Mouse (Mus musculus): Measurements from ENCODE around the gene Plekhb1. TPM values are rescaled to one million over a fixed set of nuclear protein-coding genes. Genes with fewer than 3 reads are reported as not detected.

The Plekhb1 gene
- polyA plus RNA-seq, 1 experiment from 2014 or later = 4.2 TPM

DNA sequence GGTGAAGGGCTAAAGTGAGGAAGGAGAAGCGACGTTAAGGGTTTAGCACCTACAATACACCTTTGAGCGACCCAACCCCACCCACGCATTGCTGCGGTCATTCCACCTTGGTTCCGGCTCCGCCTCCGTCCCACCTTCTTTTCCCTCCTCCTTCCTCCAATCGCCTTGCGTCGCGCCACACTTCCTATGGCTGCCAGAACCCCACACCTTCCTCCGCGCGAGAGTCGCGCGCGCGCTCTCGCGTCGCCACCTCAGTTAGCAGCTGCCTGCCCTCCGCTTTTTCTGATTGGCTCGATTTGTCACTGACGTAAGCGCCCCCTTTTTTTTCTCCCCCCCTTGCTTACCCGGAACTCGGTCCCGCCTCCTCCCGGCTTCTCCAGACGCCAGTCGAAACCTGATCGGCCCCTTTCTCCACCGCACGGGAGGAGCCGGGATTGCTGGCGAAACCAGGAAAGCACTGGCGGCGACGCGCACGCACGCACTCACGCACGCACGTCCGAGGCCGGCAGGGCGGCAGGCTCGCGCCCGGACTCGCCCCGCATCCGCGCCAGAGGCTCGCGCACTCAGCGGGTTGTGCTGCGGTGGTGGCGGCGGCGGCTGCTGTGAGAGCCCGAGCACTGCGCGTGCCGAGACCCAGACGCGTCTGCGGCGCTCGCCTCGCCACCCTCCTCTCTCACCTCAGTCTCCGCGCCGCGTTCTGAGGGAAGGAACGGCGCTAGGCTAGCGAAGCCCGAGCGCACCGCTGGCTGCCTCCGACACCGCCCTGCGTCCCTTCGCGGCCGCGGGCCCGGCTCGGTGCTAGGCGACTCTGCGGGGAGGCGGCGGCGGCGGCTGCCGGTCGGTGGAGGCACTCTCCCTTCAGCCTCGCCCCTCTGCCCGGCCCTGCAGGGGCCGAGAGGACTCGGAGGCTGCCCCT is 54.7 kb downstream of the Plekhb1 start, which contains the start of gene Rab6a:
Gene Rab6a, plus strand, starts transcription at position 197 of the 916 bp plus-strand sequence.
- Histone ChIP-seq H3K4me3 (peak within 1 kb of the TSS; percentile 65), H3K9me3 (replicated peaks) (no peaks in the 10 kb centered on the region), H3K36me3 (no peaks in the 10 kb centered on the region), H3K27me3 (ENCODE audit: low read depth, poor library complexity, severe bottlenecking) (peaks cover 10% of the 10 kb centered on the region; the same call in 1 of the 2 replicates), H3K4me1 (peaks cover 25% of the 10 kb centered on the region), H3K27ac (replicated peaks) (peak within 1 kb of the TSS; percentile 91)
- WGBS = under 1% methylated on average over 105 of the region's 105 CpGs
- DNase-seq (ENCODE audit: low spot score) = peak; percentile 99

DNA sequence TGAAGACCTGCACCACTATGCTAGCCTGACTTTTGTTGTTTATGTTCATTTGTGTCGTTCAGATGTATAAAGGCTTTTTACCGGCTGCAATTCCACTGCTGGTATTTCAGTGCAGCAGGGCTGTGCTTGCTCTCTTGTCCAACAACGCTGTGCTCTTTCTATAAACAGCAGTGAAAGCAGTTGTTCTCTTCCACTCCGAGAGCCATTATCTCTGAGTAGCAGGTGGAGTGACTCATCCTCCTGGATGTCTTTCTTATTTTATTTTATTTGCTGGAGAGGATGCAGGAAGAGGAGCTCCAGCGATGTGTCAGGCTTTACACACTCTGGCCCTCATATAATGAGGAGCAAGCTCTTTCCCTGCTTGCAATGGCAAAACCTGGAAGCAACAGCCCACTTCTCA is 62.0 kb downstream of the Plekhb1 start:
- H3K36me3 ChIP-seq = no peaks in the 10 kb centered on the region
- 84% methylated on average over 5 of the region's 5 CpGs for WGBS
- no peak overlapping the region for H3K27ac ChIP-seq (replicated peaks)
- DNase-seq (ENCODE audit: low spot score) = no peak
- H3K4me3 ChIP-seq = no peak overlapping the region
- no peaks in the 10 kb centered on the region for H3K4me1 ChIP-seq
- no peaks in the 10 kb centered on the region; the same call in 1 of the 2 replicates for H3K9me3 ChIP-seq (replicated peaks)
- H3K27me3 ChIP-seq (ENCODE audit: low read depth, poor library complexity, severe bottlenecking) = peaks cover 6% of the 10 kb centered on the region; the same call in 1 of the 2 replicates

DNA sequence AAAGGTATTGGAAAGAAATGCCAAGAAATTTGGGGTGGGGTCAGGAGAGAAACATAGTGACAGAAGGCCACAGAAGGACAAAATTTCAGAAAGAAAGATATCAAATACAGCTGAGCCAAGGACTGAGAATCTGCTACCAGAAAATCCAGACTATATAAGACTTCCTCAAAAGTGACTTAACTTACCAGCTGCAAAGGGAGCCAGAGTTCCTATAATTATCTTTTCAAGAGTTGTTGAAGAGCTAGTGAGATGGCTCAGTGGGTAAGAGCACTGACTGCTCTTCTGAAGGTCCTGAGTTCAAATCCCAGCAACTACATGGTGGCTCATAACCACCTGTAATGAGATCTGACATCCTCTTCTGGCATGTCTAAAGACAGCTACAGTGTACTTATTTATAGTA is 68.9 kb downstream of the Plekhb1 start:
- H3K27me3 ChIP-seq (ENCODE audit: low read depth, poor library complexity, severe bottlenecking) = no peaks in the 10 kb centered on the region
- H3K9me3 ChIP-seq (replicated peaks) = no peaks in the 10 kb centered on the region
- no peak overlapping the region for H3K4me3 ChIP-seq
- H3K27ac ChIP-seq (replicated peaks) = no peak overlapping the region
- DNase-seq (ENCODE audit: low spot score) = no peak
- H3K36me3 ChIP-seq = no peaks in the 10 kb centered on the region
- peaks cover 11% of the 10 kb centered on the region; the same call in 1 of the 2 replicates for H3K4me1 ChIP-seq

Other genes with a start within 250 kb of the Plekhb1 start
- gene Ucp3, start 189.4 kb downstream of the Plekhb1 start, polyA plus RNA-seq (2016; fragmentation: Nextera tagmentation; extraction: Ambion mirVana) = not detected in 2 replicates
- gene Ucp2, start 169.1 kb downstream of the Plekhb1 start, polyA plus RNA-seq (2016; fragmentation: Nextera tagmentation; extraction: Ambion mirVana) = 81.4 and 93.1 TPM in 2 replicates
- 0.42 and 0.81 TPM in 2 replicates for gene Dnajb13, start 147.5 kb downstream of the Plekhb1 start, polyA plus RNA-seq (2016; fragmentation: Nextera tagmentation; extraction: Ambion mirVana)
- 22.0 and 22.8 TPM in 2 replicates for gene Coa4, start 125.3 kb downstream of the Plekhb1 start, polyA plus RNA-seq (2016; fragmentation: Nextera tagmentation; extraction: Ambion mirVana)
- 98.2 and 105 TPM in 2 replicates for gene Rab6a, start 55.0 kb downstream of the Plekhb1 start, polyA plus RNA-seq (2016; fragmentation: Nextera tagmentation; extraction: Ambion mirVana)
- gene Mrpl48, start 54.1 kb downstream of the Plekhb1 start, polyA plus RNA-seq (2016; fragmentation: Nextera tagmentation; extraction: Ambion mirVana) = 63.2 and 68.9 TPM in 2 replicates
- 29.3 and 37.3 TPM in 2 replicates for gene Fam168a, start 44.2 kb upstream of the Plekhb1 start, polyA plus RNA-seq (2016; fragmentation: Nextera tagmentation; extraction: Ambion mirVana)
- gene Relt, start 201.0 kb upstream of the Plekhb1 start, polyA plus RNA-seq (2016; fragmentation: Nextera tagmentation; extraction: Ambion mirVana) = 4.3 and 5.2 TPM in 2 replicates

All from midbrain, embryonic 10.5 days (tissue).